Mouse (Mus musculus) spleen, postnatal 14 days (tissue): Measurements from ENCODE around the gene Asb15.

Experiments
- DNase-seq, 2 experiments: peaks; one replicate each; pipeline ENCODE4 v3.0.0; 2021 to 2022; ENCODE audit warnings: low spot score in 2 of 2

Asb15 gene

GRCm38 (mm10) chr6:24564886-24565285 is 36.9 kb downstream of the Asb15 start:
- no peak for DNase-seq

GRCm38 (mm10) chr6:24568963-24569362 is 41.0 kb downstream of the Asb15 start:
- DNase-seq = no peak

GRCm38 (mm10) chr6:24569711-24570110 is 41.8 kb downstream of the Asb15 start:
- DNase-seq = no peak

GRCm38 (mm10) chr6:24570278-24570677 is 42.3 kb downstream of the Asb15 start:
- DNase-seq = no peak

- no peak for DNase-seq
These were observed 43.2 kb downstream of the Asb15 start for GRCm38 (mm10) chr6:24571126-24571525.

- no peak for DNase-seq
These were observed 44.5 kb downstream of the Asb15 start for GRCm38 (mm10) chr6:24572431-24572830.

- no peak for DNase-seq
These were observed 45.4 kb downstream of the Asb15 start for GRCm38 (mm10) chr6:24573319-24573718.

GRCm38 (mm10) chr6:24583456-24583855 is 55.5 kb downstream of the Asb15 start:
- DNase-seq = no peak

- no peak for DNase-seq
These were observed 57.7 kb downstream of the Asb15 start for GRCm38 (mm10) chr6:24585431-24586310.

- DNase-seq = no peak
These were observed 58.9 kb downstream of the Asb15 start for GRCm38 (mm10) chr6:24586885-24587284.

- DNase-seq = no peak
These were observed 62.3 kb downstream of the Asb15 start for GRCm38 (mm10) chr6:24590282-24590681.

- no peak for DNase-seq
These were observed 63.7 kb downstream of the Asb15 start for GRCm38 (mm10) chr6:24591525-24592218.

GRCm38 (mm10) chr6:24597500-24597899 is 69.6 kb downstream of the Asb15 start, which contains the start of gene Lmod2:
TSS of gene Lmod2 (plus strand) at chr6:24597762.
- no peak for DNase-seq

GRCm38 (mm10) chr6:24599179-24599578 is 71.2 kb downstream of the Asb15 start:
- DNase-seq = no peak

- DNase-seq = no peak
These were observed 71.7 kb downstream of the Asb15 start for GRCm38 (mm10) chr6:24599639-24600038.

- DNase-seq = no peak
These were observed 72.2 kb downstream of the Asb15 start for GRCm38 (mm10) chr6:24600134-24600533.

GRCm38 (mm10) chr6:24600726-24601125 is 72.8 kb downstream of the Asb15 start:
- DNase-seq = no peak

- no peak for DNase-seq
These were observed 73.7 kb downstream of the Asb15 start for GRCm38 (mm10) chr6:24601668-24602067.

GRCm38 (mm10) chr6:24602351-24602750 is 74.4 kb downstream of the Asb15 start:
- DNase-seq = no peak

GRCm38 (mm10) chr6:24602993-24603392 is 75.0 kb downstream of the Asb15 start:
- no peak for DNase-seq

GRCm38 (mm10) chr6:24604289-24604688 is 76.3 kb downstream of the Asb15 start:
- no peak for DNase-seq

- DNase-seq = no peak
These were observed 77.7 kb downstream of the Asb15 start for GRCm38 (mm10) chr6:24605631-24606030.

GRCm38 (mm10) chr6:24606512-24606911 is 78.6 kb downstream of the Asb15 start:
- no peak for DNase-seq
